Mouse (Mus musculus) limb, embryonic 14.5 days (tissue): Measurements from ENCODE around the gene Nsun5. TPM values are rescaled to one million over a fixed set of nuclear protein-coding genes. Genes with fewer than 3 reads are reported as not detected.

Experiments used
- ATAC-seq: fragments of 200-750 bp; cut with Nextera tagmentation; 2 replicates; pipeline ENCODE4 v1.8.0; 2017; ENCODE audit warnings: low read depth, moderate number of reproducible peaks, moderate TSS enrichment; ENCODE audit not compliant: low FRiP score
- DNase-seq: peaks from one replicate; pipeline ENCODE4 v3.0.0-alpha.2; 2015; ENCODE audit warnings: low spot score
- H3K27ac ChIP-seq: fragments of 300-500 bp; sonication (generic); replicated peaks from 2 replicates; pipeline ENCODE4 v1.5.1; 2014; ENCODE audit warnings: low read depth, mild to moderate bottlenecking, low read length, moderate library complexity, mixed read lengths
- H3K27me3 ChIP-seq: fragments of 300-500 bp; sonication (generic); 2 replicates; pipeline ENCODE4 v1.6.1; 2014; ENCODE audit warnings: low read length, mixed read lengths; ENCODE audit not compliant: control insufficient read depth, insufficient read depth
- H3K36me3 ChIP-seq: fragments of 300-500 bp; sonication (generic); 2 replicates; pipeline ENCODE4 v1.6.1; 2014; ENCODE audit warnings: mild to moderate bottlenecking, low read length, moderate library complexity, mixed read lengths; ENCODE audit not compliant: control insufficient read depth, insufficient read depth
- H3K4me1 ChIP-seq: fragments of 300-500 bp; sonication (generic); 2 replicates; pipeline ENCODE4 v1.6.1; 2014; ENCODE audit warnings: antibody characterized with exemption, low read length, mixed read lengths; ENCODE audit not compliant: control insufficient read depth, insufficient read depth
- H3K4me2 ChIP-seq: fragments of 300-500 bp; sonication (generic); replicated peaks from 2 replicates; pipeline ENCODE4 v1.6.1; 2014; ENCODE audit warnings: low read depth, mild to moderate bottlenecking, low read length, moderate library complexity; ENCODE audit not compliant: severe bottlenecking
- H3K4me3 ChIP-seq: fragments of 300-500 bp; sonication (generic); replicated peaks from 2 replicates; pipeline ENCODE4 v1.5.1; 2014; ENCODE audit warnings: low read length
- H3K9ac ChIP-seq: fragments of 300-500 bp; sonication (generic); 2 replicates; pipeline ENCODE4 v1.6.1; 2014; ENCODE audit warnings: mild to moderate bottlenecking, low read depth, low read length, moderate library complexity; ENCODE audit not compliant: severe bottlenecking
- H3K9me3 ChIP-seq: fragments of 300-500 bp; sonication (generic); 2 replicates; pipeline ENCODE4 v1.6.1; 2016; ENCODE audit warnings: low read length; ENCODE audit not compliant: control insufficient read depth
- POLR2A ChIP-seq: fragments of 200-500 bp; IDR thresholded peaks from 2 replicates; pipeline ENCODE4 v1.8.0; 2012; ENCODE audit warnings: inconsistent platforms, mild to moderate bottlenecking, moderate library complexity, borderline replicate concordance; ENCODE audit not compliant: insufficient read depth, insufficient read length; ENCODE audit errors: extremely low read depth
- WGBS: fragments of 180-500 bp; shearing (Covaris S2); extraction: QIAGEN DNeasy Blood & Tissue Kit; methylation state at CpG from one replicate; pipeline ENCODE4 v1.1.7; 2014; 5-methylcytosine and 5-hydroxymethylcytosine counted together
- polyA plus RNA-seq, 2 experiments: library from polyadenylated mRNA; depleted of rRNA in 1 of 2; stranded (reverse) in 1 of 2; unstranded in 1 of 2; fragments of >200 nt; fragmentation: Nextera tagmentation in 1 of 2; extraction: Ambion mirVana in 1 of 2; gene quantifications; 2 replicates each; pipeline versions ENCODE4 v1.2.1 to v1.2.3; 2012 to 2014

Nsun5 gene
- polyA plus RNA-seq, 2 experiments, result 26.2 to 52.1 TPM

DNA sequence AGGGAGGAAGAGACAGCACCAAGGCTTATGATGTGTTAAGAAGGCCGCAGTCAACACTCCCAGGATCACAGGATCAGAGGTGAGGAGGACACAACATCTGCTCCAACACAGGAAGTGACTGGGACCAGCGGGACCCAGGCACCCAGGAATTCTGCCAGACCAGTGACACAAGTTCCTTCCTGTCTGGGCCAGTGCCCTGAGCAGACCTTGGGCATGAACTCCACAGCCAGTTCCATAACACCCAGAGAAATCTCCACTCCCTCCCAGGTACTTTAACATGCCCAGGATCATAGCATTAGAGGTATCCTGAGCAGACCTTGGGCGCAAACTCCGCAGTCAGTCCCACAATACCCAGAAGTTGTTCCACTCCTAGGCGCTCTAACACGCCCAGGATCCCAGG is 38.6 kb upstream of the Nsun5 start:
- no peak for TF ChIP-seq POLR2A
- DNase-seq (no peak), ATAC-seq (no peak)
- H3K4me3 ChIP-seq, result no peak overlapping the region
- no peaks in the 10 kb centered on the region for H3K9me3 ChIP-seq
- no peak overlapping the region for H3K4me2 ChIP-seq
- no peak overlapping the region for H3K9ac ChIP-seq
- H3K4me1 ChIP-seq, result no peaks in the 10 kb centered on the region
- no peaks in the 10 kb centered on the region for H3K27me3 ChIP-seq
- WGBS, result 83% methylated on average over 6 of the region's 6 CpGs
- no peaks in the 10 kb centered on the region for H3K36me3 ChIP-seq
- H3K27ac ChIP-seq, result no peak overlapping the region

DNA sequence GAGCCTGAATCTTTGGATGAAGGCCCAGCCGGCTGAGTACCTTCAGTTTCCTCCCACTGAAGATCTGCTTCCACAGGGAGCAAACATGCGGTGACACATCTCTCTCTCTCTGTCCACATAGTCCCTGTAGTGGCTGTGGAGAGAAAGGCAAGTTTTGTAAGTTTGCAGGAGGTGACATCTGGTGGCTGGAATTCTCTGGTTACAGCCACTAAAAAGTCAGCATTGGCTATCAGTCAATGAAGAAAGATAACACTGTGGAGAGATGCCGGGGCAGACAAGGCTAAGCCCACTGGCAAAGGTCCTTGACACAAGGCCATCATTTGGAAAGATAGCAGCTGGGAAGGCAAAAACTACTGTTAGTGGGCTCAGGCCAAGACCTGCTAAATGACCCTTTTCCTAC is 32.2 kb upstream of the Nsun5 start:
- no peak overlapping the region for H3K9ac ChIP-seq
- no peak for TF ChIP-seq POLR2A
- H3K27ac ChIP-seq, result no peak overlapping the region
- ATAC-seq (no peak), DNase-seq (no peak)
- H3K9me3 ChIP-seq, result no peaks in the 10 kb centered on the region
- no peaks in the 10 kb centered on the region for H3K36me3 ChIP-seq
- H3K4me2 ChIP-seq, result no peak overlapping the region
- 51% methylated on average over 3 of the region's 3 CpGs for WGBS
- H3K27me3 ChIP-seq, result no peaks in the 10 kb centered on the region
- H3K4me1 ChIP-seq, result no peaks in the 10 kb centered on the region
- H3K4me3 ChIP-seq, result no peak overlapping the region

DNA sequence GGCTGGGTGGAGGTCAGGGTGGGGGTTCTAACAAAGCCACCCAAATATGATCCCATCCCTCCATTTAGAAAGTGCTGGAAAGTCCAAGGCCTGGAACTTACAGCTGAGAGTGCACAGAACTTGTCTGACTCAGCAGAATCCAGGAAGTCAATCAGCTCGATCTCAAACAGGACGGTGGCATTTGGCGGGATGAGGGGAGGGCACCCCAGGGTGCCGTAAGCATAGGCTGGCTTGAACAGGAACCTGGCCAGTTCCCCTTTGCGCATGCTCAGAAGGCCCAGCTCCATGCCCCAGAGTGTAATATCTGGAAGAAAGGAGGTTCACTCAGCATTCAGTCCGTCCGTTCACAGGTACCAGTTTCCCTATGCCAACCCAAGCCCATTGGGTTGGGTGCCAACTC is 23.8 kb upstream of the Nsun5 start:
- no peak for ATAC-seq
- 68% methylated on average over 7 of the region's 7 CpGs for WGBS
- no peaks in the 10 kb centered on the region for H3K36me3 ChIP-seq

DNA sequence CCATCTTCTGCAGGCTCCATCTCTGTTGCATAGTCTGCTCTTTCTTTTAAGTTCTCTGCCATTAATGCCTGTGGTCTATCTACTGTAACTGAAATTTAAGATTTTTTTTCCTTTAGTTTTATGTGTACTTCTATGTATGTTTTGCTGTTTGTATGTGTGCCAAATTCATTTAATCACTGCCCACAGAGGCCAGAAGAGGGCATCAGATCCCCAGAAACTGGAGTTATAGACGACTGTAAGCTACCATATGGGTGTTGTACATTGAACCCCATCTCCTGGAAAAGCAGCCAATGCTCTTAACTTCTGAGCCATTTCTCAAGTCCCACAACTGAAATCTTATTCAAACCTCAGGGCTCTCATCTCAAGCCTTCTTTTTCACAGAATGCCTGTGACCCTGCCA is 23.3 kb upstream of the Nsun5 start:
- no peak for TF ChIP-seq POLR2A
- H3K4me2 ChIP-seq, result no peak overlapping the region
- DNase-seq (no peak), ATAC-seq (no peak)
- H3K9ac ChIP-seq, result no peak overlapping the region
- 24% methylated on average over 1 of the region's 1 CpGs for WGBS
- H3K9me3 ChIP-seq, result peaks cover 10% of the 10 kb centered on the region; the same call in 1 of the 2 replicates
- no peaks in the 10 kb centered on the region for H3K27me3 ChIP-seq
- H3K4me3 ChIP-seq, result no peak overlapping the region
- H3K36me3 ChIP-seq, result no peaks in the 10 kb centered on the region
- no peaks in the 10 kb centered on the region for H3K4me1 ChIP-seq
- no peak overlapping the region for H3K27ac ChIP-seq

More for the DNA sequence above, 23.8 kb upstream of the Nsun5 start:
- H3K4me2 ChIP-seq, result no peak overlapping the region
- peaks cover 10% of the 10 kb centered on the region; the same call in 1 of the 2 replicates for H3K9me3 ChIP-seq
- no peak overlapping the region for H3K27ac ChIP-seq
- DNase-seq, result no peak
- no peak overlapping the region for H3K9ac ChIP-seq
- H3K4me1 ChIP-seq, result no peaks in the 10 kb centered on the region
- TF ChIP-seq POLR2A, result no peak
- H3K27me3 ChIP-seq, result no peaks in the 10 kb centered on the region
- no peak overlapping the region for H3K4me3 ChIP-seq

DNA sequence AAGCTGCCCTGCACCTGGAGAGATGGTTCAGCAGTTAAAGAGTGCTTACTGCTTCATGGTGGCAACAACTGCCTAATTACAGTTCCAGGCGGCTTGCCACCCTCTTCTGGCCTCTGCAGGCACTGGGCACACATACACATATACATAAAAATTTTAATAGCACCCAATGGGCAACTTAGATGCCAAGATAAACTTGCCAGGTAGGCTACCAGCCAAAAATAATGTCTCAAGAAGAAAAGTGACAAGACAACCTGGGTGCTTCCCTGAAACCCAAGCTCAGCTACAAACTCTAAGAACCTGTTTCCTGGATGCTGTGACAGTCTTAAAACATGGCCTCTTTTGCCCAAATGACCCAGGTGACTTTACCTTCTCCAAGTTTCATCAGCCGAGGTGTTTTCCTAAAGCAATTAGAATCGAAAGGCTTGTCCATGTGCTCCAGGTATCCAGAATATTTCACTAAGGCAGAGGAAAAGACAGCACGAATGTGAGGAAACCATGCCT is 22.2 kb upstream of the Nsun5 start:
- H3K27me3 ChIP-seq, result no peaks in the 10 kb centered on the region
- TF ChIP-seq POLR2A, result no peak

DNA sequence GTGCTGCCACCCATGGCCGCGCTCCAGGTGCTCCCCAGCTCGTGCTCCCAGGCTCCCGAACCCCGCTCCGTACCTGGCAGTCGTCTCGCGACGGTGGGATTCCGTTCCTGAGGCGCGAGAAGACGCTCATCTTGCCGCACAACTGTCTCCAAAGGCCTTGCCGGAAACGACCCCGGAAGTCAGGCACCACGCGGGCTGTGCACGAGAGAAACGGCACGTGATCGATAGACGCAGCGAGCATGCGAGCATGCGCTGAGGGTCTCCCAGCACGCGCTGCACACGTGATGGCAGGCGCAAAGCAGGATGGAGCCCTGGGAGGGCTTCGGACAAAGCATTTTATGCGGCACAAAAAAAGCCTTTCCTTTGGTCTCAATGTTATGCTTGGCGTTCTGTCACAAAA is 19.9 kb upstream of the Nsun5 start, which contains the start of gene Fkbp6:
Gene Fkbp6, minus strand, starts transcription at position 183 of the 400 bp plus-strand sequence.
- DNase-seq, result no peak
- Histone ChIP-seq H3K36me3 (no peaks in the 10 kb centered on the region), H3K4me3 (no peak within 1 kb of the TSS), H3K9ac (no peak within 1 kb of the TSS), H3K4me1 (no peaks in the 10 kb centered on the region), H3K27me3 (peaks cover 12% of the 10 kb centered on the region; the same call in 1 of the 2 replicates), H3K9me3 (peaks cover 10% of the 10 kb centered on the region; the same call in 1 of the 2 replicates), H3K27ac (no peak within 1 kb of the TSS), H3K4me2 (no peak within 1 kb of the TSS)
- TF ChIP-seq POLR2A, result no peak
- ATAC-seq, result no peak
- 89% methylated on average over 35 of the region's 35 CpGs for whole genome bisulfite sequencing

More for the DNA sequence above, 22.2 kb upstream of the Nsun5 start:
- no peaks in the 10 kb centered on the region for H3K36me3 ChIP-seq
- peaks cover 10% of the 10 kb centered on the region; the same call in 1 of the 2 replicates for H3K9me3 ChIP-seq
- WGBS, result 55% methylated on average over 4 of the region's 4 CpGs
- H3K9ac ChIP-seq, result no peak overlapping the region
- DNase-seq (no peak), ATAC-seq (no peak)
- no peak overlapping the region for H3K4me3 ChIP-seq
- no peak overlapping the region for H3K27ac ChIP-seq
- no peaks in the 10 kb centered on the region for H3K4me1 ChIP-seq
- no peak overlapping the region for H3K4me2 ChIP-seq
